8 mouse cellular contexts compared by ENCODE assay signal in the genomic region with DNA sequence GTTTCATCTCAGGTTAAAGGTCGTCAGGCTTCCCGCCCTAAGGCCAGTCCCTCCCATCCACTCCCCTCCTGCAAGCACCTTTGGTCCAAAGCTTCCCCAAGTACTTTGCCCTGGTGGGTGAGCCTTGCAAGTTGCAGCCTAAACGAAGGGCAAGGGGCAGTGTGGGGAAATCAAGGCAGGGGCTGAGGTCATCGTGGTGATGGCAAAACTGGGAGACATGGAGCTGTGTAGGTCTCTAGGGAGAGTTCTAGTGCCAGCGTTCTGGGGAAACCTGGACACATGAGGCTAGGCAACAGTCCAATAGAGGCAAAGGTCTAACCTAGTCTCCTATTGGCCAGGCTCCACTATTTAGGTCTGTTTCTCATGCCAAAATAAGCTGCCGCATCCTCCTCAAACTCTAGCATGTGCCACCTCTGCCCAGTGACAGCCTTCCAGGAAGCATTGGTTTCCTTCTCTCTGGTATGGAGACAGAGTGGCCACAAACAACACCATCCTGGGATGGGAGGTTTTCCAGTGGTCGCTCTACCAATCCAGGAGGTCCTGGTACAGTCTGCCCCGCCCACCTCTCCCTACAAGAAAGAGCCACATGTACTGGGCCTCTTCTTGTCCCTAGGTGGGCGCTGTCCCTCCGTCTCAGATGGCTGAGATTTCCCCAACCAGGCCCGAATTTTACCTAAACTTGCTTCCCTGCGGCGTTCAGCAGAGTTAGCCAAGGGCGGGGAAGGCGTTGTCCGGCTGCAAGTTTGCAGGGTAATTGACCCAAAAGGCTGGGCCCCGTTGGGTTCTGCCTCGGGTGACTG. TPM values are rescaled to one million over a fixed set of nuclear protein-coding genes. Genes with fewer than 3 reads are reported as not detected.
DNase-seq lines count a peak whose midpoint lies in the region; ATAC-seq and TF ChIP-seq lines count a peak whose summit lies in the region.

No protein-coding gene starts in this region.

- DNase-seq in ES-E14 (ENCODE audit: low read depth, low spot score) = no peak
- no peak for DNase-seq in frontal cortex, postnatal 36 days (ENCODE audit: low spot score in 2 of 2)
- no peak for DNase-seq in gastrocnemius, postnatal 4 days (ENCODE audit: low spot score in 2 of 2)

- 21% methylated on average over 18 of the region's 18 CpGs for WGBS in forebrain, embryonic 13.5 days
- WGBS in kidney, embryonic 15.5 days = 18% methylated on average over 18 of the region's 18 CpGs
- 30% methylated on average over 18 of the region's 18 CpGs for WGBS in macrophage (ENCODE audit: missing documents)

- in situ Hi-C loops in ES-E14 (cut with MboI; ENCODE audit: low sequenced_read_pairs in 2 of 2, unreplicated experiment in 2 of 2) = no loop called here

- no peak for ATAC-seq in erythroblast, adult 5-6 weeks (replicated peaks; ENCODE audit: low FRiP score, poor library complexity, severe bottlenecking)
- ATAC-seq in forebrain, embryonic 13.5 days = peak; percentile 42
- ATAC-seq in kidney, embryonic 15.5 days (replicated peaks; ENCODE audit: low FRiP score) = peak; percentile 69

- H3K4me2 ChIP-seq in forebrain, embryonic 13.5 days = peak overlapping the region; percentile 96
- peak overlapping the region; percentile 88 for H3K4me2 ChIP-seq in kidney, embryonic 15.5 days

- H3K4me1 ChIP-seq in erythroblast, embryonic 14.5 days (ENCODE audit: control insufficient read depth) = peaks cover 20% of the 10 kb centered on the region
- H3K4me1 ChIP-seq in ES-E14 (ENCODE audit: control insufficient read depth in 2 of 2, insufficient read depth in 2 of 2, low read length in 2 of 2, poor library complexity in 1 of 2) = peaks cover 7 to 9% of the 10 kb centered on the region in 2 experiments; a peak in 3 of 4 replicates
- H3K4me1 ChIP-seq in forebrain, embryonic 13.5 days = peaks cover 18% of the 10 kb centered on the region
- H3K4me1 ChIP-seq in kidney, embryonic 15.5 days = peaks cover 30% of the 10 kb centered on the region

- H3K9ac ChIP-seq in ES-E14 (ENCODE audit: insufficient read depth, low read depth, low read length, poor library complexity, severe bottlenecking) = peak overlapping the region; percentile 71; the same call in 1 of the 2 replicates
- peak overlapping the region; percentile 89 for H3K9ac ChIP-seq in forebrain, embryonic 13.5 days
- H3K9ac ChIP-seq in kidney, embryonic 15.5 days = peak overlapping the region; percentile 66

- peaks cover 9% of the 10 kb centered on the region for H3K27me3 ChIP-seq in erythroblast, embryonic 14.5 days (ENCODE audit: control insufficient read depth)
- H3K27me3 ChIP-seq in forebrain, embryonic 13.5 days = no peaks in the 10 kb centered on the region
- H3K27me3 ChIP-seq in kidney, embryonic 15.5 days = no peaks in the 10 kb centered on the region

- no peaks in the 10 kb centered on the region; the same call in 1 of the 2 replicates for H3K36me3 ChIP-seq in erythroblast, embryonic 14.5 days (ENCODE audit: control insufficient read depth)
- peaks cover 3% of the 10 kb centered on the region; the same call in 1 of the 2 replicates for H3K36me3 ChIP-seq in ES-E14 (ENCODE audit: control insufficient read depth, insufficient read depth, low read length, poor library complexity, severe bottlenecking)
- peaks cover 26% of the 10 kb centered on the region for H3K36me3 ChIP-seq in forebrain, embryonic 13.5 days (ENCODE audit: poor library complexity, severe bottlenecking)
- peaks cover 31% of the 10 kb centered on the region for H3K36me3 ChIP-seq in kidney, embryonic 15.5 days
- H3K36me3 ChIP-seq in macrophage (ENCODE audit: inconsistent target) = peaks cover 18% of the 10 kb centered on the region; the same call in 1 of the 2 replicates

- peaks cover 12% of the 10 kb centered on the region; the same call in 1 of the 2 replicates for H3K79me2 ChIP-seq in macrophage (ENCODE audit: inconsistent target)

- H3K9me3 ChIP-seq in erythroblast, embryonic 14.5 days (ENCODE audit: control insufficient read depth, low read length) = peaks cover 7% of the 10 kb centered on the region
- H3K9me3 ChIP-seq in ES-E14 (ENCODE audit: control insufficient read depth, insufficient read depth, low read depth, low read length) = no peaks in the 10 kb centered on the region
- peaks cover 9% of the 10 kb centered on the region; the same call in 1 of the 2 replicates for H3K9me3 ChIP-seq in forebrain, embryonic 13.5 days (replicated peaks)
- peaks cover 7% of the 10 kb centered on the region for H3K9me3 ChIP-seq in kidney, embryonic 15.5 days (replicated peaks)

- H3K27ac ChIP-seq in ES-E14 (ENCODE audit: insufficient read depth, low read depth, low read length, poor library complexity, severe bottlenecking) (no peak overlapping the region), macrophage (peak overlapping the region; percentile 57)
- no peak overlapping the region for H3K27ac ChIP-seq in forebrain, embryonic 13.5 days
- H3K27ac ChIP-seq in kidney, embryonic 15.5 days = peak overlapping the region; percentile 84

- peak overlapping the region; percentile 71 for H3K4me3 ChIP-seq in erythroblast, embryonic 14.5 days (replicated peaks)
- H3K4me3 ChIP-seq in ES-E14 (ENCODE audit: insufficient read depth in 1 of 2, low read depth in 1 of 2, low read length in 2 of 2, poor library complexity in 1 of 2, severe bottlenecking in 1 of 2) (peak overlapping the region; percentile 74 to 91), macrophage (ENCODE audit: inconsistent target) (peak overlapping the region; percentile 96)
- H3K4me3 ChIP-seq in forebrain, embryonic 13.5 days = peak overlapping the region; percentile 86
- peak overlapping the region; percentile 68 for H3K4me3 ChIP-seq in kidney, embryonic 15.5 days (replicated peaks)

TF ChIP-seq in ES-E14, 5 proteins besides CTCF, POLR2A, EP300 and RAD21:
- no peak for TF ChIP-seq HCFC1 (IDR thresholded peaks at IDR 0.05; ENCODE audit: borderline replicate concordance, insufficient read depth, low read length)
- TF ChIP-seq ZNF384 (IDR thresholded peaks at IDR 0.05; ENCODE audit: low read depth, low read length) = no peak
- no peak for TF ChIP-seq ZC3H11A (IDR thresholded peaks at IDR 0.05; ENCODE audit: borderline replicate concordance, low read depth, low read length)
- TF ChIP-seq MAFK (IDR thresholded peaks at IDR 0.05; ENCODE audit: insufficient read depth, low read depth, low read length) = no peak
- TF ChIP-seq CHD2 (IDR thresholded peaks at IDR 0.05; ENCODE audit: low read depth, low read length) = no peak

RNA-seq across cellular contexts. Expression of a gene that starts 1.1 kb away (rescaled TPM):
- 0.17 and 0.25 TPM in 2 replicates for polyA plus RNA-seq in erythroblast, embryonic 14.5 days (2012)
- total RNA-seq in erythroblast, adult 5-6 weeks (2015; ENCODE audit: low replicate concordance) = 0.58 and 5.4 TPM in 2 replicates
- 6.0 and 8.7 TPM in 2 replicates for total RNA-seq in erythroblast, adult 5-6 weeks (2017; ENCODE audit: low replicate concordance)
- total RNA-seq in ES-E14 (2012; rRNA removed) = 38.7 and 42.2 TPM in 2 replicates
- polyA plus RNA-seq in forebrain, embryonic 13.5 days (2015; fragmentation: Nextera tagmentation; extraction: Ambion mirVana) = 67.0 and 69.7 TPM in 2 replicates
- 64.2 and 68.1 TPM in 2 replicates for polyA plus RNA-seq in kidney, embryonic 15.5 days (2015; fragmentation: Nextera tagmentation; extraction: Ambion mirVana)
- total RNA-seq in macrophage (2018; cell fraction: chromatin; rRNA removed) = 10 to 100 TPM in 21 of 26 experiments, 1 to 10 TPM in 5; 4.8 to 32.9 (median 14.6) TPM
- total RNA-seq in macrophage (2018; cell fraction: cytosol; rRNA removed) = 10 to 100 TPM; 36.8 to 57.4 (median 46.8) TPM
- total RNA-seq in macrophage (2018; cell fraction: nucleus; rRNA removed) = 10 to 100 TPM in 24 of 26 experiments, 1 to 10 TPM in 2; 8.5 to 39.3 (median 19.6) TPM
- 34.9 to 76.8 TPM (median 42.6 TPM) in 3 replicates for polyA plus RNA-seq in macrophage (2018)
- total RNA-seq in gastrocnemius, postnatal 4 days (2021) = 10 to 100 TPM; 11.9 to 15.8 TPM

RNA-seq across cellular contexts. Expression of a gene that starts 35.0 kb away (rescaled TPM):
- polyA plus RNA-seq in erythroblast, embryonic 14.5 days (2012) = not detected in 2 replicates
- total RNA-seq in erythroblast, adult 5-6 weeks (2015; ENCODE audit: low replicate concordance) = not detected in 2 replicates
- total RNA-seq in erythroblast, adult 5-6 weeks (2017; ENCODE audit: low replicate concordance) = not detected in 2 replicates
- not detected in 2 replicates for total RNA-seq in ES-E14 (2012; rRNA removed)
- 0.26 and 0.41 TPM in 2 replicates for polyA plus RNA-seq in forebrain, embryonic 13.5 days (2015; fragmentation: Nextera tagmentation; extraction: Ambion mirVana)
- polyA plus RNA-seq in kidney, embryonic 15.5 days (2015; fragmentation: Nextera tagmentation; extraction: Ambion mirVana) = 0.17 and 0.39 TPM in 2 replicates
- not detected for total RNA-seq in macrophage (2018; cell fraction: chromatin; rRNA removed)
- under 1 TPM in 5 of 26 experiments, not detected in 21; 0.13 to 0.24 (median 0.19) TPM for total RNA-seq in macrophage (2018; cell fraction: cytosol; rRNA removed)
- not detected for total RNA-seq in macrophage (2018; cell fraction: nucleus; rRNA removed)
- not detected in 3 replicates for polyA plus RNA-seq in macrophage (2018)
- under 1 TPM; 0.47 to 0.49 TPM for total RNA-seq in gastrocnemius, postnatal 4 days (2021)

RNA-seq across cellular contexts. Expression of a gene that starts 35.1 kb away (rescaled TPM):
- polyA plus RNA-seq in erythroblast, embryonic 14.5 days (2012) = 54.3 and 58.5 TPM in 2 replicates
- total RNA-seq in erythroblast, adult 5-6 weeks (2015; ENCODE audit: low replicate concordance) = 106 and 152 TPM in 2 replicates
- total RNA-seq in erythroblast, adult 5-6 weeks (2017; ENCODE audit: low replicate concordance) = 47.2 and 55.1 TPM in 2 replicates
- 181 and 223 TPM in 2 replicates for total RNA-seq in ES-E14 (2012; rRNA removed)
- 558 and 564 TPM in 2 replicates for polyA plus RNA-seq in forebrain, embryonic 13.5 days (2015; fragmentation: Nextera tagmentation; extraction: Ambion mirVana)
- 568 and 588 TPM in 2 replicates for polyA plus RNA-seq in kidney, embryonic 15.5 days (2015; fragmentation: Nextera tagmentation; extraction: Ambion mirVana)
- 10 to 100 TPM in 25 of 26 experiments, 1 to 10 TPM in 1; 9.0 to 87.8 (median 46.9) TPM for total RNA-seq in macrophage (2018; cell fraction: chromatin; rRNA removed)
- 100 to 1,000 TPM; 120 to 232 (median 156) TPM for total RNA-seq in macrophage (2018; cell fraction: cytosol; rRNA removed)
- total RNA-seq in macrophage (2018; cell fraction: nucleus; rRNA removed) = 100 to 1,000 TPM in 2 of 26 experiments, 10 to 100 TPM in 24; 30.1 to 130 (median 58.5) TPM
- 123 to 276 TPM (median 128 TPM) in 3 replicates for polyA plus RNA-seq in macrophage (2018)
- 100 to 1,000 TPM; 712 to 717 TPM for total RNA-seq in gastrocnemius, postnatal 4 days (2021)

Comparison
In these comparisons a context has a peak if more than half of its experiments do, and no peak if none do; other contexts are left out.
1. H3K27ac ChIP-seq: peak in kidney, embryonic 15.5 days (single experiment) and macrophage (single experiment); none in ES-E14 (single experiment) and forebrain, embryonic 13.5 days (single experiment).
2. RNA of a gene that starts 1.1 kb away (polyA plus RNA-seq): 64.2 to 68.1 TPM in kidney, embryonic 15.5 days, 67.0 to 69.7 TPM in forebrain, embryonic 13.5 days and 34.9 to 76.8 TPM in macrophage; 0.17 to 0.25 TPM in erythroblast, embryonic 14.5 days; every median in the first group is over 10 times any median in the second.
3. Peak in every context shown above with its lines, with median percentiles within 50 percentile points of each other: H3K4me3 ChIP-seq and H3K9ac ChIP-seq.